Mouse (Mus musculus): ENCODE measurements at regions not wholly inside any gene's neighbourhood (a gene's known extent, or its start where the extent isn't known, plus 50 kb on each side); places are given as distances from the start of the nearest gene placed in this dataset.
"Not testable (repeated sequence)": the region's sequence is repeated elsewhere in the genome, so short reads cannot be mapped to it uniquely, and the experiment has no call there.

DNA sequence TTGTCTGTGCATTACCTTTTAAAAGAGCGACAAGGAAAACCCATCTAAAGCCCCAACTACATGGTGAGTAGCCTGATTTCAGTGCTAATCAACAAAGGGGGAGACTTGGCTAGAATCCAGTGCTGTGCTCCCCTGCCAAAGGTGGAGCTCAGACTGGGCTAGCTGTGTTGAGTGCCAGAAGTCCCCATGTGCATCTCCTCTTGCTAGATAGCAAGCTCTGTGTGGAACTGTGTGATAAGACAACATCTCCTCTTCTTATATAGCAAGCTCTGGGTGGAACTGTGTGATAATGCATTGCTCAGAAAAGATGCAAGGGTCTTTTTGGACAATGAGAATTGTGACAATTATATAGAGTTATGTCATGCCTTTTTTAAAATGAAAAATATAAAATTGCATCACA lies 741.4 kb downstream of the Adam6a start:
- no peak for DNase-seq

GRCm38 (mm10) chr12:114287041-114287440 lies 743.3 kb downstream of the Adam6a start:
- no peak for DNase-seq

DNA sequence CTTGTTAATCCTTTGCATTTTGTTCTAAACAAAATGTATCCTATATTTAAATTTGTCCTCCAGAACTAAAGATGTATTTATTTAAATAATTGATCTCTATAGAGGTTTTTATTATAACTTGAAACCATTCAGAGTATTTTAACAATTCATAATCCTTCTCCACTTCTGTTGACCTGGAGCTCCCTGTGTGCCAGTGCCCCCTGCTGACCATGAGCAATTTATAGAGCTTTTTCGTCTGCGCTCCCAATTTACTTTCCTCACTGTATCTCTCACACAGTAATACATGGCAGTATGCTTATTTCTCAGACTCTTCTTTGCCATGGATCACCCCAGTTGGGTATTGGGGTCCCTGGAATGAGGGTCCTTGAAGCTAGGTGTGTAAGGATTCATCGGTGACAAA lies 747.4 kb downstream of the Adam6a start:
- no peak for DNase-seq

- DNase-seq: no peak
Observed at GRCm38 (mm10) chr12:114299771-114300170, 756.1 kb downstream of the Adam6a start.

DNA sequence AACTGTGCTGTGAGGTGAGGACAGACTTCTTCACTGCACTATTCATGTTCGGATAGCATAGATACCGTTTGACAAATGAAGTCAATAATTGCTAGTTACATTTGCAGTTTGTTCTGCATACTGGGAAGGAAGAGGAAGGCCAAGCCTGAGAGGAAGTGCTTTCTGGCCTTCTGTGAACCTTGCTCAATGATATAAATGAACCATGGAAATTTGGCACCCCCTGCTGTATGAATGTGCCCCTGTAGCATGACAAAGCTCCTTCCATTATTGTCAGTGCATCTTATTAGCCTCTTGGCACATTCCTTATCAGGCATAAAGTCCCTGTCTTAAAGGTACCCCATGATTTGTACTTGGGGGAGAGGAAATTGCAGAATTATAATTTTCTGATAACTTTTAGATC lies 758.0 kb downstream of the Adam6a start:
- no peak for DNase-seq

DNA sequence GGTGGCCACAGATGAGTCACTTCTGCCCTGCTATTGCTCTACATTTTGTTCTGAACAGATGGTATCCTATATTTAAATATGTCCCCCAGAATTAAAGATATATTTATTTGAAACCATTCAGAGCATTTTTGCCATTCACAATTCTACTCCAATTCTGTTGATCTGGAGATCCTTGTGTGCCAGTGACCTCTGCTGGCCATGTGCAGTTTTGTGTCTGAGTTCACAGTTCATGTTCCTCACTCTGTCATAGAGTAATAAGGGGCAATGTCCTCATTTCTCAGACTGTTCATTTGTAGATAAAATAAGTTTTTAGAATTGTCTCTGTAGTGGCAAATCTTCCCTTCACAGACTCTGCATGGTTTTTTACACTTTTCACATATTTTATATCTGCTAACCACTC lies 788.8 kb downstream of the Adam6a start:
- no peak for DNase-seq

DNA sequence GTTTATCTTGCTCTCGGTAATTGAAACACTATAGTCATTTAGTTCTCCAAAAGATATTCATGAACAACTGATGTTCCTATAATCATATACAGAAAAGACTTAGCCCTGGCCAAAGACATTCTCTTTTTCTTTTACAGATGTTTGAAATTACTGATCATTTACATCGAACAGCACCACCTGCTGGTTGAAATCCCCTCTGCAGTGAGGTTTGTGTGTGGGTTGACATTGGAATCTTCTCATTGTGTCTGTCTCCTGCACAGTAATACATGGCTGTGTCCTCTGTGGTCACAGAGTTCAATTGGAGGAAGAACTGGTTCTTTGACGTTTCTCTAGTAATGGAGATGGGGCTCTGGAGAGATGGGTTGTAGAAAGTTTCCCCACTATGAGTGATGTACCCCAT lies 822.6 kb downstream of the Adam6a start:
- no peak for DNase-seq

GRCm38 (mm10) chr12:114378696-114379350 lies 835.1 kb downstream of the Adam6a start:
- peak; percentile 1 for DNase-seq

GRCm38 (mm10) chr12:114391447-114391846 lies 847.7 kb downstream of the Adam6a start:
- DNase-seq: no peak

DNA sequence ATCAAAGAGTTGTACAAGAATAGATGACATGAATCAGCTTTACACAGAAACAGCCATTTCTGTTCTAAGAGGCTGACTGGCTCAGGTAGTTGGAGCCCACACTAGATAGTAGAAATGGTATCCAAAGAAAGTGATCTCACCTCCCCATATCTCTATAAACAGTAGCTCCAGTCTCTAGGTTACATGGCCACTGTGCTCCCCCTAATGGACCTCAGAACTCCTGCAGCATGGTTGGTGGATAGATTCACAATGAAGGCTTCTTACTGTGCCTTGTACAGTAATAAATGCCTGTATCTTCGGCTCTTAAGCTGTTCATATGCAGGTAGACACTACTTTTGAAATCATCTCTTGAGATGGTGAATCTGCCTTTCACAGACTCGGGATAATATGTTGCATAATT lies 862.5 kb downstream of the Adam6a start:
- no peak for DNase-seq

DNA sequence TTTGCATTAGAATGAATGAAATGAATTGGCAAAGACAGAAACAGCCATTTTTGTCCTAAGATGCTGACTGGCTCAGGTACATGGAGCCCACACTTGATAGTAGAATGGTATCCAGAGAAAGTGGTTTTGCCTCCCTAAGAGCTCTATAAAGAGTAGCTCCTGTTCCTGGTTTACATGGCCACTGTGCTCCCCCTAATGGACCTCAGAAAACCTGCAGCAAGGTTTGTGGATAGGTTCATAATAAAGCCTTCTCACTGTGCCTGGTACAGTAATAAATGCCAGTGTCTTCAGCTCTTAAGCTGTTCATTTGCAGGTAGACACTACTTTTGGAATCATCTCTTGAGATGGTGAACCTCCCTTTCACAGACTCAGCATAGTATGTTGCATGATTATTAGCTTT lies 890.8 kb downstream of the Adam6a start:
- no peak for DNase-seq

GRCm38 (mm10) chr12:114462037-114462436 lies 918.3 kb downstream of the Adam6a start:
- DNase-seq: no peak

DNA sequence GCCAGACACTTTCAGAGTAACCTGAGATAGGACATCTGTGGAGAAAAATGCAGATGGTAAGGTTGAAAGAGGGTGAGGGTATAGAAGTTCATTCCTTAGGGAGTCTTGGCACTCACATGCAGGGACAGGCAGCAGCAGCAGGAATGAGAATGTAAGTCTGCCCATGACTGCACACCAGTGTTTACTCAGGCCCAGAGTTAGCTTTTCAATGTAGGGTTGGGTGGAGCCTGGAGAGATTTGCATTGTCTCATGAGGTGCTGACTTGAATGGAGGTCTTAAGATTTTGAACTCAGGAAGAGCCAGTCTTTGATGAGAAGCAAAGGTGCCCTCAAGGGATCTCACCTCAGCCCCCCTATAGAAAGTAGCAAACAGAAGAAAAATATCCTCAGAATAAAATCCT lies 918.9 kb downstream of the Adam6a start:
- DNase-seq: no peak

DNA sequence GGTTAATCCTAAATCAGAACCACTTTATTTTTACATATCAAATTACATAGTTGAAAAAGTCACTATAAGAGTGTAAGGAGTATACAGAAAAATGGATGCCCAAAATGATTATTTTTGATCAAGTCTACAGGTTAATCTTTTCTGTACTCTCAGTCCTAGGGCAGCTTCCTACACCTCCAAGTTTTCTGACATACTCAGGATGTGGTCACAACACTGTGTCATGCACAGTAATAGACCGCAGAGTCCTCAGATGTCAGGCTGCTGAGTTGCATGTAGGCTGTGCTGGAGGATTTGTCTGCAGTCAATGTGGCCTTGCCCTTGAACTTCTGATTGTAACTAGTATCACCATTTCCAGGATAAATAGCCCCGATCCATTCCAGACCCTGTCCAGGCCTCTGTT lies 925.1 kb downstream of the Adam6a start:
- DNase-seq: no peak

GRCm38 (mm10) chr12:114472678-114473077 lies 929.0 kb downstream of the Adam6a start:
- not testable (repeated sequence) for DNase-seq

- no peak for DNase-seq
Observed at GRCm38 (mm10) chr12:114478741-114479140, 935.0 kb downstream of the Adam6a start.

GRCm38 (mm10) chr12:114493500-114494031 lies 949.9 kb downstream of the Adam6a start:
- not testable (repeated sequence) for DNase-seq

- DNase-seq: no peak
Observed at GRCm38 (mm10) chr12:114495741-114496140, 952.0 kb downstream of the Adam6a start.

GRCm38 (mm10) chr12:114513143-114513542 lies 969.4 kb downstream of the Adam6a start:
- no peak for DNase-seq

- not testable (repeated sequence) for DNase-seq
Observed at GRCm38 (mm10) chr12:114542094-114542493, 998.4 kb downstream of the Adam6a start.

DNA sequence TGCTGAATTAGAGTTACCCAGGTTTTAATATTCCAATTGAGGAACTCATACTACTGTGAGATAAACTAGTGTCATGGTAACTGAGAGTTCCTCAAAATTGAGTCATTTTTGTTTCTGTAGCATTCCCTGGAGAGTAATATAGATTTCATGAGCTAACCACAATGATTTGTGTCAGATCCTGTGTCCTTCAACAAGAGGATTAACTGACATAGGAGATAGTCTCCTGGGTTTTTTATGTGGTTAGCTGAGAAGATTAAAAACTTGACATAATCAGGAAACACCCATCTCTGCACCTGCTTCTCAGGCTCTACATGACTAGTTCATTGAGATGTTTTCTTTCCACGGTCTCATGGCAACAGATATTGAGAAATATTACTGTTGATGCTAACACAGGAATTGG lies 1001.2 kb downstream of the Adam6a start:
- DNase-seq: not testable (repeated sequence)

- no peak for DNase-seq
Observed at GRCm38 (mm10) chr12:114562440-114562839, 1018.7 kb downstream of the Adam6a start.

- no peak for DNase-seq
Observed at GRCm38 (mm10) chr12:114562978-114563377, 1019.3 kb downstream of the Adam6a start.

GRCm38 (mm10) chr12:114563683-114564082 lies 1020.0 kb downstream of the Adam6a start:
- no peak for DNase-seq

GRCm38 (mm10) chr12:114564329-114564728 lies 1020.6 kb downstream of the Adam6a start:
- DNase-seq: no peak

Measured in right cerebral cortex, postnatal 4 days (tissue).